Mouse (Mus musculus): ENCODE results near the gene Tor2a. TPM values are rescaled to one million over a fixed set of nuclear protein-coding genes. Genes with fewer than 3 reads are reported as not detected.

Gene Tor2a
- polyA plus RNA-seq, 1 experiment from 2014 or later: 66.0 TPM

GRCm38 (mm10) chr2:32728463-32728862 is 28.6 kb upstream of the Tor2a start:
- TF ChIP-seq CTCF (IDR thresholded peaks at IDR 0.05): no peak
- ChIA-PET POLR2A (no interaction called here), CTCF (interaction anchor here (1.0 to 2.1 kb wide), 3 partner anchors 12 to 29 kb away, joined by 3 to 8 read pairs (median 3); partner anchors contain the start of gene Tor2a)
- ATAC-seq (no peak), DNase-seq (ENCODE audit: low read depth, low spot score) (no peak)
- H3K27me3 ChIP-seq: no peaks in the 10 kb centered on the region
- in situ Hi-C loops (cut with MboI; ENCODE audit: low pct_unique_long_range_greater_than_20kb): no loop called here

GRCm38 (mm10) chr2:32729547-32729946 is 27.5 kb upstream of the Tor2a start:
- no peak for DNase-seq (ENCODE audit: low read depth, low spot score)
- no peak for TF ChIP-seq CTCF (IDR thresholded peaks at IDR 0.05)
- H3K27me3 ChIP-seq: no peaks in the 10 kb centered on the region
- in situ Hi-C loops (cut with MboI; ENCODE audit: low pct_unique_long_range_greater_than_20kb): no loop called here
- CTCF ChIA-PET: interaction anchor here (1.4 kb wide), 1 partner anchor 15 kb away, joined by 3 read pairs; no protein-coding TSS in a partner anchor
- ATAC-seq: no peak
- POLR2A ChIA-PET: no interaction called here

- DNase-seq (ENCODE audit: low read depth, low spot score) (no peak), ATAC-seq (no peak)
- H3K27me3 ChIP-seq: no peaks in the 10 kb centered on the region
- no peak for TF ChIP-seq CTCF (IDR thresholded peaks at IDR 0.05)
- in situ Hi-C loops (cut with MboI; ENCODE audit: low pct_unique_long_range_greater_than_20kb): no loop called here
- ChIA-PET CTCF (interaction anchor here (1.0 to 2.0 kb wide), 3 partner anchors 14 to 26 kb away, joined by 4 to 5 read pairs (median 5); partner anchors contain the start of gene Tor2a), POLR2A (no interaction called here)
Measured at GRCm38 (mm10) chr2:32730854-32731253, 26.2 kb upstream of the Tor2a start.

DNA sequence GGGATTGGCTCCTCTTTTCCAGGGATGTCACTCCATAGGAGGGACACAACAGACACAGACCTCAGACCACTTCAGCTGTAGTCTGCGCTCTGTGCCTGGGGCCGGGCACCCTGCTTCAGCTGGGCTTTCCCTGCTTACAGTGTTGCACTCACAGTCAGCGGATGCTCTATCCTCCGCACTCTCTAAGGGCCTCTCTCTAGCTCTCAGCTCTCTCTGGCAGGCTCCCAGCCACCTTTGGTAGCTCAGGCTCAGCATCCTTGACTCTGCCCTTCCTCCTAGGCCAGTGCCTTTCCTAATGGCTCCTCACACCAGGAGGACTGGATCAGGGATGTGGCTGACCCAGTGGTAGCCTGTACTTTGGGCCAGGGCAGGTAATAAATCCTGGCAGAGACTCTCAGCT is 25.1 kb upstream of the Tor2a start:
- no peak for ATAC-seq
- H3K27me3 ChIP-seq: no peaks in the 10 kb centered on the region
- in situ Hi-C loops (cut with MboI; ENCODE audit: low pct_unique_long_range_greater_than_20kb): no loop called here
- ChIA-PET CTCF (interaction anchor here (1.8 to 2.0 kb wide), 2 partner anchors 15 to 17 kb away, joined by 5 read pairs; no protein-coding TSS in a partner anchor), POLR2A (interaction anchor here (0.6 kb wide), 1 partner anchor 60 kb away, joined by 3 read pairs; no protein-coding TSS in a partner anchor)
- no peak for DNase-seq (ENCODE audit: low read depth, low spot score)
- TF ChIP-seq CTCF (IDR thresholded peaks at IDR 0.05): no peak

DNA sequence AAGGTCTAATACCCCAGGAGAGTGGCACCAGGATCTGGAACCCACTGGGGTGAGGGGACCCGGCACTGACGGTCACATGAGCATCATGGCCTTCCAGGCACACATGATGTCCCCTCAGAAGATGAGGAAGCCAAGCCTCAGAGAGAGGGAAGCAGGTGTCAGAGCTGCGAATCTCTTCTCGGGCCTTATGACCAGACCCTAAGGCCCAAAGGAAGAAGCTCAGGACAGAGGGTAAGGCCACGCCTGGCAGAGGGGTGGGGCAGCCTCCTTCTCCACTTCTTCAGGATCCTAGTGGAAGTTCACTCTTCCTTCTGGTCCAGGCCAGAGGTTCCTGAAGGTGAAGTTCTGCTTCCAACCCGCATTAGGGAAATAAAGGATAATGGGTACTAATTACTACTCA is 24.3 kb upstream of the Tor2a start:
- ChIA-PET CTCF (interaction anchor here (1.8 kb wide), 1 partner anchor 15 kb away, joined by 5 read pairs; no protein-coding TSS in a partner anchor), POLR2A (no interaction called here)
- ATAC-seq (no peak), DNase-seq (ENCODE audit: low read depth, low spot score) (no peak)
- in situ Hi-C loops (cut with MboI; ENCODE audit: low pct_unique_long_range_greater_than_20kb): no loop called here
- no peaks in the 10 kb centered on the region for H3K27me3 ChIP-seq
- TF ChIP-seq CTCF (IDR thresholded peaks at IDR 0.05): no peak

DNA sequence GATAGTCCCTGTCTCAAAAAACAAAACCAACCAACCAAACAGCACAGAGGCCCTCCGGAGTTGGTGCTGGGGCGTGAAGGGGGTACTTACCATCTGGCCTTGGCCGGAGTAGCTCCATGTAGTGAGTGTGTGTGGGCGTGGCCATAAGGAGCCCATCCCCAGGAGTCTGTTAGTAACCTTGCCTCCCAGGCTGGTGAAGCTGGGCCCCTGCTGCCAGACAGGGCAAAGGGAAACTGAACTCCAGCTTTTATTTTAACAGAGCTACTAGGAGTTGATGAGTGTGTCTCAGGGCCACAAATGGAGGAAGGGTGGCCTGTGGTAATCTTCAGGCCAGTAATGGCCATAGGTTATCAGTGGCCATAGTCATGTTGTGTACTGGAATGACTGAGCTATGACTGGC is 22.6 kb upstream of the Tor2a start:
- ChIA-PET POLR2A (no interaction called here), CTCF (no interaction called here)
- DNase-seq (ENCODE audit: low read depth, low spot score) (no peak), ATAC-seq (no peak)
- in situ Hi-C loops (cut with MboI; ENCODE audit: low pct_unique_long_range_greater_than_20kb): no loop called here
- no peaks in the 10 kb centered on the region for H3K27me3 ChIP-seq
- TF ChIP-seq CTCF (IDR thresholded peaks at IDR 0.05): no peak

DNA sequence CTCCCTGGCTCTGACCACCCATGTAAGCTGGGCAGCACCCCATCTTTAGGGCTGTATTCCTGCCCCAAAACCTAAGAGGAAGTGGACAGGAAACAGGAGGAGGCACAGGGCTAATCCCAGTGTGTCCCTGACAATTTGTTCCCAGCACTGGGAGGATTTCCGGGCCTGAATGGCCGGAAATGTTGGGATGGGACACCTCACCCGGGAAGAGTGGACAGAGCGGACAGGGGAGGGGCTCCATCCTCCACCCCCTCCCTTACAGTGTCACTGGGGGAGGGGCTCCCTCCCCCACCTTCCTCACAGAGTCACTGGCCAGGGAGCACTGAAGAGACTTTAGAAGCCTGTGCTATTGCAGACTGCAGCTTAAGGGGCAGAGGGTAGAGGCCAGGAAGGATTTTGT is 22.1 kb upstream of the Tor2a start:
- DNase-seq (ENCODE audit: low read depth, low spot score): no peak
- CTCF ChIA-PET: interaction anchor here (0.9 kb wide), 1 partner anchor 39 kb away, joined by 3 read pairs; no protein-coding TSS in a partner anchor

GRCm38 (mm10) chr2:32736306-32736829 is 20.7 kb upstream of the Tor2a start:
- CTCF ChIA-PET: no interaction called here
- POLR2A ChIA-PET: interaction anchor here (0.6 kb wide), 1 partner anchor 216 kb away, joined by 5 read pairs; no protein-coding TSS in a partner anchor
- in situ Hi-C loops (cut with MboI; ENCODE audit: low pct_unique_long_range_greater_than_20kb): no loop called here
- peaks cover 13% of the 10 kb centered on the region for H3K27me3 ChIP-seq
- DNase-seq (ENCODE audit: low read depth, low spot score): no peak
- no peak for ATAC-seq
- no peak for TF ChIP-seq CTCF (IDR thresholded peaks at IDR 0.05)

More for the DNA sequence above, 22.1 kb upstream of the Tor2a start:
- ATAC-seq: no peak
- POLR2A ChIA-PET: no interaction called here
- peaks cover 4% of the 10 kb centered on the region for H3K27me3 ChIP-seq
- TF ChIP-seq CTCF (IDR thresholded peaks at IDR 0.05): no peak
- in situ Hi-C loops (cut with MboI; ENCODE audit: low pct_unique_long_range_greater_than_20kb): no loop called here

DNA sequence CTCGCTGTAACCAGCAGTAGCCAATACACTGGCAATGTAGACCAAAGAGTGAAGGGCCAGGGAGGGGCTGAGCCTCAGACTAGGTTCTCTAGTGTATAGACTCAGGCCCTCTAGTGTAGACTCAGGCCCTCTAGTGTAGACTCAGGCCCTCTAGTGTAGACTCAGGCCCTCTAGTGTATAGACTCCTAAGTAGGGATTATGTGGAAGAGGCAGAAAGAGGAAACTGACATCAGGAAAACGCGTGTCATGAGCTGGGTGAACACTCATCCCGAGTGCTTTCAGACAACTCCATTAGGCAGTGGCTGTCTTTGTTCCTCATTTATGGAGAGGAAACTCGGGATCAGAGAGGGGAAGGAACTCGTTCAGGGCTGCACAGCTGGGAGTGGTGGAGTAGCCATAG is 20.0 kb upstream of the Tor2a start:
- in situ Hi-C loops (cut with MboI; ENCODE audit: low pct_unique_long_range_greater_than_20kb): no loop called here
- TF ChIP-seq CTCF (IDR thresholded peaks at IDR 0.05): no peak
- CTCF ChIA-PET: no interaction called here

DNA sequence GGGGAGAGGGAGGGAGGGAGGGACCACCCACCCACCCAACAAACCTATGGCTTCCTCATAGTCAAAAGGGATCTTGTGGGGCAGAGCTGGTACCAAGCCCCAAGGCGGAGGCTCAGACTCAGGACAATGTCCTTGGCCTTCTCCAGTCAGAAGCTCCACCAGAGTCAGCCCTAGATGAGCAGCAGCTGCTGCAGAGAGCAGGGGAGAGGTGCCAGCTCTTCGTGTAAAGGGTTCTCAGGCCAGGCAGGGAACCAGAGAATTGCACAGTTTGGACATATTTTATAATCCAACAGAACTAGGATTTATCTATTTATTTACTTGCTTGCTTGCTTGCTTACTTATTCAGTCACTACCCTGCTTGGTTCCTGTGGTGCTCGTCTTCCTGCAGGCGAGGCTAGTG is 17.7 kb upstream of the Tor2a start:
- no peak for TF ChIP-seq CTCF (IDR thresholded peaks at IDR 0.05)
- ChIA-PET CTCF (no interaction called here), POLR2A (no interaction called here)
- peaks cover 23% of the 10 kb centered on the region for H3K27me3 ChIP-seq
- in situ Hi-C loops (cut with MboI; ENCODE audit: low pct_unique_long_range_greater_than_20kb): no loop called here
- no peak for ATAC-seq
- no peak for DNase-seq (ENCODE audit: low read depth, low spot score)

More for the DNA sequence above, 20.0 kb upstream of the Tor2a start:
- ATAC-seq (no peak), DNase-seq (ENCODE audit: low read depth, low spot score) (no peak)
- POLR2A ChIA-PET: interaction anchor here (0.6 to 1.6 kb wide), 2 partner anchors 10 to 216 kb away, joined by 5 to 8 read pairs; no protein-coding TSS in a partner anchor
- peaks cover 20% of the 10 kb centered on the region for H3K27me3 ChIP-seq

DNA sequence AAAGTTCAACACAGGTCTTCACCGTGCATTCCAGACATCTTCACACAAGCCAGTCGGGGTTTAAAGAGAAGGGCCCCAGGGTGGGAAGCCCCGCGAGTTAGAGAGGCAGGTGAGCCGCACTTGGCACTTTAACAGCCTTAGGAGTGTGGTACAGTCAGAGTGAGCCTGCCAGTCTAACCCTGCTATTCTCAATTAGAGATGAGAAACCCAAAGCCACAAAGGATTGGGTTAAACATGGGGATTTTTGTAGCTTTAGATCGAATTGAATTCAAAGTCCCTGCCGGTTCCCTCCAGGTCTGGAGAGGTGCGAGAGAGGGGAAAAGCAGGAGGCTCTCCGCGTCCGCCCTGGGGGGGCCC is 16.1 kb upstream of the Tor2a start, which contains the start of gene 6330409D20Rik:
Gene 6330409D20Rik, minus strand, starts transcription at position 101 of the 357 bp plus-strand sequence.
- peaks cover 23% of the 10 kb centered on the region for H3K27me3 ChIP-seq
- ChIA-PET CTCF (interaction anchor here (1.2 kb wide), 1 partner anchor 127 kb away, joined by 3 read pairs; no protein-coding TSS in a partner anchor), POLR2A (no interaction called here)
- DNase-seq (ENCODE audit: low read depth, low spot score) (no peak), ATAC-seq (no peak)
- no peak for TF ChIP-seq CTCF (IDR thresholded peaks at IDR 0.05)
- in situ Hi-C loops (cut with MboI; ENCODE audit: low pct_unique_long_range_greater_than_20kb): no loop called here

Measured in Patski (cell line).